Mouse (Mus musculus): Measurements from ENCODE around the gene Tex35.

GRCm38 (mm10) chr1:157081999-157082398 is 26.5 kb downstream of the Tex35 start:
- no peak for TF ChIP-seq POLR2A (IDR thresholded peaks at IDR 0.05; ENCODE audit: low read depth, low read length)
- TF ChIP-seq CTCF (conservative IDR thresholded peaks at IDR 0.05; ENCODE audit: insufficient read depth, insufficient read length, low read depth, low read length) = peak; percentile 54
